Mouse (Mus musculus) lung, embryonic 15.5 days (tissue): ENCODE measurements at regions not wholly inside any gene's neighbourhood (a gene's known extent, or its start where the extent isn't known, plus 50 kb on each side); places are given as distances from the start of the nearest gene placed in this dataset.

Experiments used
- ATAC-seq: fragments of 200-750 bp; cut with Nextera tagmentation; 2 replicates; pipeline ENCODE4 v1.8.0; 2017; ENCODE audit warnings: moderate number of reproducible peaks, borderline replicate concordance; ENCODE audit not compliant: low FRiP score, low TSS enrichment; ENCODE audit errors: extremely low read depth
- H3K27ac ChIP-seq: fragments of 300-500 bp; sonication (generic); 2 replicates; pipeline ENCODE4 v1.5.1; 2015; ENCODE audit warnings: moderate library complexity, mild to moderate bottlenecking, inconsistent platforms
- H3K27me3 ChIP-seq: fragments of 300-500 bp; sonication (generic); 2 replicates; pipeline ENCODE4 v1.6.1; 2015; ENCODE audit warnings: inconsistent platforms
- H3K36me3 ChIP-seq: fragments of 300-500 bp; sonication (generic); 2 replicates; pipeline ENCODE4 v1.6.1; 2015; ENCODE audit warnings: inconsistent platforms
- H3K4me1 ChIP-seq: fragments of 300-500 bp; sonication (generic); 2 replicates; pipeline ENCODE4 v1.6.1; 2015; ENCODE audit warnings: inconsistent platforms
- H3K4me2 ChIP-seq: fragments of 300-500 bp; sonication (generic); 2 replicates; pipeline ENCODE4 v1.6.1; 2015; ENCODE audit warnings: inconsistent platforms, mild to moderate bottlenecking, moderate library complexity
- H3K4me3 ChIP-seq: fragments of 300-500 bp; sonication (generic); 2 replicates; pipeline ENCODE4 v1.5.1; 2015; ENCODE audit warnings: mild to moderate bottlenecking, inconsistent platforms
- H3K9ac ChIP-seq: fragments of 300-500 bp; sonication (generic); 2 replicates; pipeline ENCODE4 v1.6.1; 2015; ENCODE audit warnings: inconsistent platforms
- H3K9me3 ChIP-seq: fragments of 300-500 bp; sonication (generic); 2 replicates; pipeline ENCODE4 v1.6.1; 2016; ENCODE audit warnings: inconsistent platforms
- WGBS: fragments of 180-500 bp; shearing (Covaris S2); methylation state at CpG from one replicate; pipeline ENCODE4 v1.1.7; 2015; 5-methylcytosine and 5-hydroxymethylcytosine counted together

DNA sequence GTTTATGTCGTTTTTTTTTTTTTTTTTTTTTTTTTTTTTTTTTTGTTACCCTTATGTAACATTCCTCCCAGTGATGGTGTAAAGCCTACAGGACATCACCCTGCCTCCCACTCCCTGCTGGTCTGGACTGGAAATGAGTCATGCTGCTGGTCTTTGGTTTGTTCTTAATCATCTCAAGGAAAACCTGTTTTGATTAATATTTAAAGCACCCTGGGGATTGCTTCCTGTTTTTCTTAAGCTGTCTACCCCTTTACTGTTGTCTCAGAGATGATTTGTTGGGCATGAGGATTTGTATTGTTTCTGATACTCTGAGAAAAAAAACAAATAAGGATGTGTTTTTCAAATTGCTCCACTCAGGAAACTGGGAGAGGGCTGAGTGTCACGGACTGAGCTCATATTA is 139.4 kb upstream of the Adgrl4 start:
- H3K9ac ChIP-seq, result no peak overlapping the region
- no peak overlapping the region for H3K4me3 ChIP-seq
- H3K4me2 ChIP-seq, result no peak overlapping the region
- no peak overlapping the region for H3K27ac ChIP-seq
- no peaks in the 10 kb centered on the region for H3K36me3 ChIP-seq
- no peaks in the 10 kb centered on the region for H3K27me3 ChIP-seq
- no peak for ATAC-seq
- 48% methylated on average over 2 of the region's 2 CpGs for WGBS
- H3K9me3 ChIP-seq, result no peaks in the 10 kb centered on the region
- no peaks in the 10 kb centered on the region for H3K4me1 ChIP-seq

DNA sequence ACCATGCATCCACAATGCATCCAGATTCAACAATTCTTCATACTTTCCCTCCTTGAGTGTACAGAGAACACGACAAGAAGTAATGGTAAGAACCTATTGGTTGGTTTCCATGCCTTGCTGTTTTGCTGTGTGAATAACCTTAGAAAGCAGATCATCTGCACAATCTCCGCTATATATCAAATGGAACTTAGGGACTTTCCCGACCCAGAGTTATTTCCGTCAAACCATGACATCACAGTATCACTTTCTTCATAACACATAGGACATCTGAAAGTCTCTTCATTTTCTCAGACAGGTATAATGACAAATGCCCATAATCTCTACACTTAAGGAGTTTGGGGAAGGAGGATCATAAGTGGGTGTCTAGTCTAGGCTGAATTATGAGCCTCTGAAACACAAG is 132.3 kb upstream of the Adgrl4 start:
- Histone ChIP-seq H3K27ac (no peak overlapping the region), H3K27me3 (no peaks in the 10 kb centered on the region), H3K9me3 (no peaks in the 10 kb centered on the region), H3K4me3 (no peak overlapping the region), H3K4me1 (no peaks in the 10 kb centered on the region), H3K4me2 (no peak overlapping the region), H3K9ac (no peak overlapping the region), H3K36me3 (no peaks in the 10 kb centered on the region)
- 90% methylated on average over 4 of the region's 4 CpGs for WGBS
- ATAC-seq, result no peak

DNA sequence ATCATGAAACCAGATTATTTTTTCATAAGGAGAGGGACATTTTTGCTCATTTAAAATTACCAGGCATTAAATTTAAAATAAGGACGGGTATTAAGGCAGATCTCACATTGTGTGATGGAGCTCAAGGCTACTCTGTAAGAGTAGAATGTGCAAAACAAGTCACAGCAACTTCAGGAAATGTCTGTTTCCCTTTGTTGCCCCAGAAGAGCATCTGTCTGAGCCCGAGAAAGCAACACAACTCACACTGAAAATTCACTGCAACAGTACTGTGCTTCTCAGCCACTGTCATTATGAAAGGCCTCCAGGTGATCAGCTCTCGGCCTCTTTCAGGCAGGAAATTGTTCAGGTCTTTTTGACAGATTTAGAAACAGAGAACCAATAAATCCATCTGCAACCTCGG is 129.7 kb upstream of the Adgrl4 start:
- WGBS, result 50% methylated on average over 4 of the region's 4 CpGs
- Histone ChIP-seq H3K4me3 (no peak overlapping the region), H3K9me3 (no peaks in the 10 kb centered on the region), H3K27me3 (no peaks in the 10 kb centered on the region), H3K27ac (no peak overlapping the region), H3K9ac (no peak overlapping the region), H3K36me3 (no peaks in the 10 kb centered on the region), H3K4me1 (no peaks in the 10 kb centered on the region), H3K4me2 (no peak overlapping the region)
- no peak for ATAC-seq

DNA sequence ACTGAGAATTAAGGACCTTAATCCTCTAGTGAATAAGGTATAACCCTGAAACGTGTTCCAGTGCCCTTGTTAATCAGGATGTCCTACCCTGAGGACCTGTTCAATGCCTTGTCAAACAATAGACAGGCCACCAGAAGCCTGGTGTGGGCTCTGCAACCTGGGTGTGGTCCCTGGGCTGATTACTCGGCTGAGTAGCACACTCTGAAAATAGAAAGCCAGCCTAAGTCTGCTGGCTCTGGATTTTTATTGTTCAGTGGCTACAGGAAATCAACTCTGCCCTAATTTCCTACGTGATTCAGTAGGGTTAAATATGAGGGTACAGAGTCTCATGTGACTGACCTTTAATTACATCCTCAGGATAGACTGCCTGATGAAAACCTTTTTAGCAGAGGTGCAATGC is 113.9 kb upstream of the Adgrl4 start:
- Histone ChIP-seq H3K4me3 (no peak overlapping the region), H3K27ac (no peak overlapping the region), H3K4me1 (no peaks in the 10 kb centered on the region), H3K36me3 (no peaks in the 10 kb centered on the region), H3K4me2 (no peak overlapping the region), H3K27me3 (no peaks in the 10 kb centered on the region), H3K9me3 (no peaks in the 10 kb centered on the region), H3K9ac (no peak overlapping the region)
- ATAC-seq, result no peak
- WGBS, result 27% methylated on average over 3 of the region's 3 CpGs

DNA sequence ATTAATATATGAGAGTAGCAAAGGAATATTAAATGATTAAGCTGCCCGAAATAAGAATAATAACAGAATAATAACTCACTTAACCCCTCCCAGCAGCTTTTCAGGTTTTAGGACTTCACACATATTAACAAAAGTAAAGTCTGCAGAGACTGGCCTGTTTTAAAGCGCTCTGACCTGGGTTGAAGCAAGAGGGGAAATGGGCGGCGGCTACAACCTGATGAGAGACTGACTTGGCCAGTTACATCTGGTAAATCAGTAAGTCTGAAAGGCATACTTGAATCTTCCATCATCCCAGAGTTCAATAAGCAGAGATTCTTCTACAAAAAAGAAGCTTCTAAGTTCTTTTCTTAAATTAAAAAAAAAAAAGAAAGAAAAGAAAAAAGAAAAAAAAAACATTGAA is 107.9 kb upstream of the Adgrl4 start:
- no peak overlapping the region for H3K4me3 ChIP-seq
- 85% methylated on average over 4 of the region's 4 CpGs for WGBS
- H3K4me2 ChIP-seq, result no peak overlapping the region
- H3K27me3 ChIP-seq, result no peaks in the 10 kb centered on the region
- no peaks in the 10 kb centered on the region for H3K36me3 ChIP-seq
- H3K9ac ChIP-seq, result no peak overlapping the region
- H3K4me1 ChIP-seq, result no peaks in the 10 kb centered on the region
- no peak overlapping the region for H3K27ac ChIP-seq
- ATAC-seq, result no peak
- no peaks in the 10 kb centered on the region for H3K9me3 ChIP-seq

DNA sequence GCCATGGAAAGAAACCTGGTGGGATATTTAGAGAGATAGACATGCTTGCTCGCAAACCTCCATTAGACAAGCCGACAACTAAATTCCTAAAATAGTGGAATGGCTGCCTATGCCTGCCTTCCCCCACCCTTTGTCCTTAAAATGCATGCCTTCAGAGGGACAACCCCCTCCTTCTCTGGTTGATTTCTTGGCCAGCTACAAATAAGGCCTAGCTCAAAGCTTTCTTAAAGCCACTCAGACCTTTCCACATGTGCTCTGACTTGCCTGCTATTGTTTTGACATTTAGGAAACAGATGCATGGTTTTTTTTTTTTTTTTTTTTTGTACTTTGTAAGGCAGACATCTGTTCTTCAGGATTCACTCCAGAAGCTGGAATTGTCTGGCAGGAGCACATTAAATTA is 105.8 kb upstream of the Adgrl4 start:
- Histone ChIP-seq H3K36me3 (no peaks in the 10 kb centered on the region), H3K27me3 (no peaks in the 10 kb centered on the region), H3K4me1 (no peaks in the 10 kb centered on the region), H3K27ac (no peak overlapping the region), H3K4me3 (no peak overlapping the region), H3K9ac (no peak overlapping the region), H3K4me2 (no peak overlapping the region), H3K9me3 (no peaks in the 10 kb centered on the region)
- 77% methylated on average over 2 of the region's 2 CpGs for WGBS
- ATAC-seq, result no peak

DNA sequence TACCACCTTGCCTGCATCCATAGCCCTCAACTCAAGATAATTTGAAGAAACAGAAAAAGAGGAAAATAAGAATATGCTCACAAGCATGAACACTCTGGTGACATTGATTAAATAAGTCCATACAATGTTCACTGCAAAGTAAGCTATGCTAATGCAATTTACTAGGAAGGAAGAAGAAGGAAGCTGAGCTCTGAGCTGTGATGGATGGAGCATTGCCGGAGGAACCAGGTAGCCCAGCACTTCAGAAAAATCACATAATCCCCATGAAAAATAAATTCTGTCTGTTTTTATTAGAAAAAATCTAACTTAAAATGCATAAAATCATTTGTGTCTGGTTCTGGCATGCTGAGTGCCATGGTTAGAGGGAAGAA is 105.4 kb upstream of the Adgrl4 start:
- Histone ChIP-seq H3K27me3 (no peaks in the 10 kb centered on the region), H3K36me3 (no peaks in the 10 kb centered on the region), H3K4me3 (no peak overlapping the region), H3K4me1 (no peaks in the 10 kb centered on the region), H3K9me3 (no peaks in the 10 kb centered on the region), H3K4me2 (no peak overlapping the region), H3K27ac (peak overlapping the region; percentile 33; the same call in 1 of the 2 replicates), H3K9ac (no peak overlapping the region)
- no peak for ATAC-seq
- 82% methylated on average over 1 of the region's 1 CpGs for WGBS

DNA sequence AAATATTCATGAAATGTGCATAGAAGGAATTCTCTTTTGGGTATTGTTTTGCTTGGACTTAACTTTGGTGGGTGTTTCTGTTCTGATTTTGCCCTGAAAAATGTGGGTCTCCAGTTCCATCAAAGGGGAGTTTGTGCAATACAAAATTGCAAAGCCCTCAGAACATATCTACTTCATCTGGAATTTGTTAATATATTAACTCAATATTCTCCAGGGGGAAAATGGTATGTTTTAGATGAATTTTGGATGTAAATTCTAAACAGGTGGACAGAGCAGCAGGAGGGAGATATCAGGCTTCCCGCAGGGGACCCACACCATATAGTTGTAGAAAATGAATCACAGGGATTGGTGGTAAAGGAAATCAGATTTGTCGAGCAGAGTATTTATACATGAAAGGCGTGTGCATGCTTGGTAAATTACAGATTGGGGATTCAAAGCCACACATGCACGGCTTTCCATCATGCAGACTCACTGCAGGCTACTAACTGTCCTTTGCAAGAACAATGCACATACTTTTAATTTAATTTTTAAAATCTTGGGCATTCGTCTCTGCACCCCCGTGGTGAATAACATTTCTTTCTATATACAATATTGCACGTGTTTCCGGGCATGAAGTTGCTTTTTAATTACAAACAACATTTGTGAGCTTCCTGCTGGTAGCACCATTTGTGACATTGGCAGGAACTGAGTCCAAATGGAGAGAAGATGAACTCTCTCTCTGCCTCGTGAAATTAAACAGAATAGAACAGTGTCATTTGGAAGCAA is 104.8 kb upstream of the Adgrl4 start:
- no peak for ATAC-seq
- no peaks in the 10 kb centered on the region for H3K4me1 ChIP-seq
- no peaks in the 10 kb centered on the region for H3K27me3 ChIP-seq
- no peak overlapping the region for H3K4me3 ChIP-seq
- 0 out of 2 replicates have a peak overlapping the region, but pooled peaks have one; percentile 33 for H3K27ac ChIP-seq
- 69% methylated on average over 9 of the region's 9 CpGs for WGBS
- no peak overlapping the region for H3K9ac ChIP-seq
- no peak overlapping the region for H3K4me2 ChIP-seq
- no peaks in the 10 kb centered on the region for H3K9me3 ChIP-seq
- H3K36me3 ChIP-seq, result no peaks in the 10 kb centered on the region

DNA sequence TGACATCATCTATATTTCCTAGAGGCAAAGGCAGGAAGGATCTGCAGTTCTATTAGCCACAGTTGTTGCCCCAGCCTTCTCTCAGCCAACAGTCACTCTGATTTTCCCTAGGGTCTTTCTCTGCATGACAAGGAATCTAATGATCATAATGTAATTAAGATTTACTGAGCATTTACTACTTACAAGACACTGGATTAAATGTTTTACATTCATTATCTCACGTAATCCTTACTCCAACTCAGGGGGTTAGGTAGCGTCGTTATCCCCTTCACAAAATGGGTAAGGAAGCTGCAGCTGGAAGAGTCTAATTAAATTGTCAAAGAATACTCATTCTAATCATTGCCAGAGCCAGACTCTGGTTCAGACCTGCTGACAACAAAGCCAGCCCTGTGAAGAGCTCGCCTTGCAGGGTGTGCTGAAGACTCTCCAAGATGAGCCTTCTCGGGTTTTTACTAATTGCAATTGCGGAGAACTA is 103.8 kb upstream of the Adgrl4 start:
- no peak for ATAC-seq
- Histone ChIP-seq H3K4me1 (no peaks in the 10 kb centered on the region), H3K9me3 (no peaks in the 10 kb centered on the region), H3K9ac (no peak overlapping the region), H3K4me3 (no peak overlapping the region), H3K36me3 (no peaks in the 10 kb centered on the region), H3K27me3 (no peaks in the 10 kb centered on the region), H3K27ac (no peak overlapping the region), H3K4me2 (no peak overlapping the region)
- 59% methylated on average over 6 of the region's 6 CpGs for WGBS

DNA sequence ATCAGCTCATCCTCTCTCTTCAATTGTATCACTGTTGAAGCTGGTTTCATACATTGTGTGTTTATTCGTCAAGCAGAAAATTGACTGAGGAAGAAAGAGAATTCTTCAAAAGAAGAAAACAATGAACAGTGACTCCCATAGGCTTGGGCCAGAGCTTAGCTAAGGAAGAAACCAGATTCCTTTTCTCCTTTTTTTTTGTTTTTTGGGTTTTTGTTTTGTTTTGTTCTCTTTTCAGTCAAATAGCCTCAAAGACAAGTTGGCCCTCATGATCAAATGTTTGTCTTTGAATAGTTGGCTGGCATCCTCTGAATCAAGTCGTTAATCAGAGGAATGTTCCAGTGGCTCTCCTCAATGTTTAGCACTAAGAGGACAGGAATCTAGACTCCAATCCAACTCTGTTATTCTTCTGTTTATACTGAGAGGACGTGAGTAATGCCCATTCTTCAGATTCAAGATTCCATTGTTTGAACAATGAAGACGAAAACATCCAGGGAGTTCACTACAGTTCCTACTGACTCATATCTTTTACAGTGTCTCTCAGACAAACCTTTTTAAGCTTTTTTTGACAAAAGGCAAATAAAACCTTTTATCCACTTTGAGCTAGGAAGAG is 86.1 kb upstream of the Adgrl4 start:
- WGBS, result 36% methylated on average over 4 of the region's 4 CpGs
- Histone ChIP-seq H3K9me3 (no peaks in the 10 kb centered on the region), H3K4me3 (no peak overlapping the region), H3K9ac (no peak overlapping the region), H3K27ac (no peak overlapping the region), H3K36me3 (no peaks in the 10 kb centered on the region), H3K27me3 (no peaks in the 10 kb centered on the region), H3K4me1 (no peaks in the 10 kb centered on the region), H3K4me2 (no peak overlapping the region)
- ATAC-seq, result no peak

DNA sequence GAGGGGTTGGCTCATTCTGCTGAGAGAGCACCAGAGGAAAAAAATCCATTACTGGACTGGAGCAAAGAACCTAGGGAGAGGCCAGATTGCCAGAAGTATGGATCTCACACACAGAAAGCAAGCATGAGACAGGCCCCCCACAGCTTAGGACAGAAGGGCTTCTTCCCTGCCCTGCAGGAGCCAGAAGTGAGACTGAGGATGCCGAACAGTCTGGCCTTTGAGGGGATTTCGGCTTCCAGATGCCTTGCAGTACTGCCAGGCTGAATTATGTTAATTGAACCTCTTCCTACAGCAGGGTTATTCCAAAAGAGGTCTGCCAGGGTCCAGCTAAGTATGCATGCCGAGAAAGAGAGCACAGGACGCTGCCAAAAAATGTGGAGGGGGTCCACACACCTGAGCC is 71.4 kb upstream of the Adgrl4 start:
- Histone ChIP-seq H3K9me3 (no peaks in the 10 kb centered on the region), H3K4me3 (no peak overlapping the region), H3K27me3 (no peaks in the 10 kb centered on the region), H3K4me2 (no peak overlapping the region), H3K4me1 (no peaks in the 10 kb centered on the region), H3K9ac (no peak overlapping the region), H3K27ac (no peak overlapping the region), H3K36me3 (no peaks in the 10 kb centered on the region)
- WGBS, result 67% methylated on average over 4 of the region's 4 CpGs
- no peak for ATAC-seq

DNA sequence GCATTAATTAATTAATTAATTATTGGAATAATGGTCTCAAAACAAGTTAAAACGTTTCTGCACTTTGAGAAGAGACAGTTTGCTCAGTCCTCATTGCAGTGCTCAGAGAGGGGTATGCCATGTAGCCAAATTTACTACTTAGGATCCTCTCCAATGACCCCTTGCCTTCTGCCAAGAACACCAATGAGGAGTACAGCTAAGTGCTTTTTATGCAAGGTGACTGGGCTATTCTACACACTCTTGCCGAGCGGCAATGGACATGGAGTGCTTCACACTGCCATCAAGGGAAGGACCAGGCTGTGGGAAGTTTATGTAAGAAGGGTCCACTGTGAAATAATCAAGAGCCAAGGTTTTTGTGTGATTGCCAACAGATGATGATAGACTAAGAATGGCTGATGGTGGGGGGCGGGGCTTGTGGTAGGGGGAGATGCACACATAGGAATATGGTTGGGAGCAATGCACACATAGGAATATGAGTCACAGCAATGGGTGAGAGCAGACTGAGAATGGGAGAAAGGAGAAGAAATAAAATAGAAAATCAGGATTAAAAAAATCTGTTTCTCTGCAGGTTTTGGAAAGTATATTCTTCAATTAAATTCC is 70.9 kb upstream of the Adgrl4 start:
- Histone ChIP-seq H3K36me3 (no peaks in the 10 kb centered on the region), H3K9me3 (no peaks in the 10 kb centered on the region), H3K4me3 (no peak overlapping the region), H3K27me3 (no peaks in the 10 kb centered on the region), H3K27ac (no peak overlapping the region), H3K9ac (no peak overlapping the region), H3K4me2 (no peak overlapping the region), H3K4me1 (no peaks in the 10 kb centered on the region)
- no peak for ATAC-seq
- WGBS, result 81% methylated on average over 4 of the region's 4 CpGs
